Mouse (Mus musculus): ENCODE data around the gene Zc3h12c. TPM values are rescaled to one million over a fixed set of nuclear protein-coding genes. Genes with fewer than 3 reads are reported as not detected.

The Zc3h12c gene
- total RNA-seq, 4 experiments from 2014 or later: 10.6 to 14.2 (median 11.4) TPM

DNA sequence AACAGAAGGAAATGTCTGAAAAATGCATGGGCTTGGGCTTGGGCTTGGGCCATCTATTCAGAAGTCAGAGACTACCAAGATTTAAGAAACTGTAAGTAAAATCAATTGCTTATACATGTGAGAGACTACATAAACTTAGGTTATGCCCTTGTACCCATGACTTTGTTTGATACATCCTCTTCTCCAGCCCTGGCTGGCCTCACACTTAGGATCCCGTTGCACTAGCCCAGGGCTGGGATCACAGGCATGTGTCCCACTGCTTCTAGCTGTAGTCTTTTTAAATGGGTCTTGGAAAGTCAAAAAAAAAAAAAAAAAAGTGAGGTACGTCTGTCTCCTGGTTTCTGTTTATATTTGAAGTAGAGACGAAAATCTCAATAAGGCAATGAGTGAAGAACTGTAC lies 1.3 kb downstream of the Zc3h12c start:
- DNase-seq (ENCODE audit: low spot score in 2 of 2): no peak

DNA sequence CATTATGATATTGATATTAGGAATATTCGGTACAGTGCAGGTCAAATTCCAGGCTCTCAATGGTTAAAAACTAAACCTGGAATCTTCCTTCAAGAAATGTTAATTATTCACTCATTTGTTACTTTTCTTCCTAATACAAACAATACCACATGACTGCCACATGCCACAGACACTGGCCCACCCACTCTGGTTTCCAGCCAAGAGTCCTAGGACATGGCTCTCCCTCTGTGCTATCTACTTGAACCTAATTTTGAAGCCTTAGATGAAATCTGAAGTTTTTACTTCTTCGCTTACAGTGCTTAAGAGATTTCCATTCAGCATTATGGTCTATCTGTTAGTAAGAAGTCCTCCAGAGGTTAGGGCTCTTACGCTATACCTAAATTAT lies 2.7 kb downstream of the Zc3h12c start:
- DNase-seq (ENCODE audit: low spot score in 2 of 2): no peak

GRCm38 (mm10) chr9:52165076-52165705 lies 3.2 kb downstream of the Zc3h12c start:
- DNase-seq (ENCODE audit: low spot score in 2 of 2): no peak

DNA sequence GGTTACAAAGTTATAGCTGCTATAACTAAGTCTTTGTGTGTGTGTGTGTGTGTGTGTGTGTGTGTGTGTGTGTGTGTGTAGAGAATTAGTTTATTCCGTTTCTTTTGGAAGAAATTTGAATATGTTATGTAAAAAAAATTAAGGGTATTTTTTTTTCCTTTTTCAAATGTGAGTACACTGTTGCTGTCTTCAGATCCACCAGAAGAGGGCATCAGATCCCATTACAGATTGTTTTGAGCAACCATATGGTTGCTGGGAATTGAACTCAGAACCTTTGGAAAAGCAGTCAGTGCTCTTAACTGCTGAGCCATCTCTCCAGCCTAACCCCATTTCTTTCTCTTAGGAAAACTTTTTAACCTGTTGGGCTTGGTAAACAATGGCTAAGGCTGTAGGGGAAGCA lies 7.9 kb downstream of the Zc3h12c start:
- no peak for DNase-seq (ENCODE audit: low spot score in 2 of 2)

DNA sequence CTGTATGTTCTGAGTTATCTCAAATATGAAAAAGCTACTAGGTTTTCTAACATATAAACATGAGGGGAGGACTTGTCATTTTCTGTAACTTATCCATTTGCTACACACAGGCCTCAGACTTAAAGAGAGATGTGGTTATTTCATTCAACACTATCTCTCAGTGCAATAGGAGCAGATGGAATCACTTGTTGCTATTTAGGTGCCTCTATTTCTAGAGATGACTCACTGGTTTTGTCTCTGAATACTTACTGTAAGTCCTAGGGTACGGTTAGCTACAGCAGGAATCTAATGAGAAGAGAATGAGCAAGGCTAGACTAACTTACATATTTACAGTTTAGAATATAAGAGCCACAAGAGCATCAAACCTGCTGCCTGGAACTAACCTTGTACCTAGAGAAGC lies 9.8 kb downstream of the Zc3h12c start:
- no peak for DNase-seq (ENCODE audit: low spot score in 2 of 2)

- no peak for DNase-seq (ENCODE audit: low spot score in 2 of 2)
These were observed 13.0 kb downstream of the Zc3h12c start for GRCm38 (mm10) chr9:52155417-52155816.

GRCm38 (mm10) chr9:52154253-52154652 lies 14.1 kb downstream of the Zc3h12c start:
- DNase-seq (ENCODE audit: low spot score in 2 of 2): no peak

- no peak for DNase-seq (ENCODE audit: low spot score in 2 of 2)
These were observed 16.1 kb downstream of the Zc3h12c start for GRCm38 (mm10) chr9:52152076-52152826.

DNA sequence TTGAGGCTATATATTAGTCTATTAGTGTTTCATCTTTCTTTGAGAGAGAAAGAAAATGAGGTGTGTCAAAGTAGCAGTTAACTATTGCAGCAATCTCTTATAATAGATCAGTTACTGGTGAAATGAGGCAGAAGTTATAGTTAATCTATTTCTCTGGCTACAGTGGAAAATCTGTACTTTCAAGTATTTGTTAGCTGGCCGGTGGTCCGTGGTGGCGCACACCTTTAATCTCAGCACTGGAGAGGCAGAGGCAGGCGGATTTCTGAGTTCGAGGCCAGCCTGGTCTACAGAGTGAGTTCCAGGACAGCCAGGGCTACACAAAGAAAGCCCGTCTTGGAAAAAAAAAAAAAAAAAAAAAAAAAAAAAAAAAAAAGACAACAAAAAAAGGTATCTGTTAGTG lies 18.6 kb downstream of the Zc3h12c start:
- DNase-seq (ENCODE audit: low spot score in 2 of 2): no peak

DNA sequence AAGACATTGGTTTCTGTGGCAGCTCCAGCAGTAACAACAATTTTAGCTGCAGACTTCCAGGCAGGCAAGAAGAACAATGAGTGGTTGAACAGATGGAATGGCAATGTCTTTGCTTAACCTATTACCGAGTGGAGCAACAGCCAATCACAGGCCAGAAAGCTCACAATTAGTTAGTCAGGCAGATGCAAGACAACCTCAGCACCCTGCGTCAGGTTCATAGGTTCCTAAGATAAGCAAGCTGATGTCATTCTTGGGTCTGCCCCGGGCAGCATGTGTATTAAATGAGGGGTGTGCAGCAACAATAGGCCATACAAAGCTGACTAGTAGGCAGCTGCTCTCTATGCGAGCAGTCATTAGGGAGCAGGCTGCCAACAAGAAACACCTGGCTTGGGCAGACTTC lies 19.1 kb downstream of the Zc3h12c start:
- no peak for DNase-seq (ENCODE audit: low spot score in 2 of 2)

- no peak for DNase-seq (ENCODE audit: low spot score in 2 of 2)
These were observed 19.5 kb downstream of the Zc3h12c start for GRCm38 (mm10) chr9:52148831-52149230.

- no peak for DNase-seq (ENCODE audit: low spot score in 2 of 2)
These were observed 20.1 kb downstream of the Zc3h12c start for GRCm38 (mm10) chr9:52148311-52148710.

DNA sequence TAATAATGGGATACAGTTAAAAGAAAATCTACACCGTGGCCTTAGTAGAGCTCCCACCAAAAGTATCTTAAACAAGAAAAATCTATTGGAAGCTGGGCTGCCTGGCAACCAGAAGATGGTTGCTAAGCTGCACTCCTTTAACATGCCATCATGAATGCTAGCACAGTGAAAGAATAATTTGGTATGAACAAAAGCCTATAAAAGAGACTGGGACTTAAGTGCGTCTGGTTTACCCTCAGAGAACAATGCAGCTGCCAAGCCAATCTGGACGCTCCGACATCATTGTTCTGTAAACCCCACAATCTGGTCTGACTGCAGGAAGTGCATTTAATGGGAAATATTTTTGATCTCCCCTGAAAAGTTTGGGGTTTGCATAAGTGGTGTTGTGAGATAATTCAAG lies 22.1 kb downstream of the Zc3h12c start:
- peak in 1 of 2 experiments; percentile 20 for DNase-seq (ENCODE audit: low spot score in 2 of 2)

DNA sequence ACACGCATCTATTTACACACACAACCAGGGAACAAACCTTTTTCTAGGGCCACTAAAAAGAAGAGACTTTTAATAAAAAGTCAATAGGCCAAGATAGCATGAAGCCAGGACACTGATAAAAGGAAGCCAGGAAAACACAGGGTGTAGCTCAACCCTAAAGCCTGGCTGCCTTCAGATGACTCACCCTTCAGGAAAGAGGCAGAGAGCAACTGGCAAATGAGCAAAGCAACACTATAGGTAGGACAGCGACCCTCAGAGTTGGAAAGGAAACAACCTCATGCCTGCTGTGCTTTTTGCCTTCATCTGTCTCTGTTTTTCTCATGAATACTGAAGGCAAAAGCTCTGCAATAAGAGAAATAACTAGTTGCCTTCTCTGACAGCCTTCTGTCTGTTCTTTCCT lies 35.6 kb downstream of the Zc3h12c start:
- DNase-seq (ENCODE audit: low spot score in 2 of 2): no peak

DNA sequence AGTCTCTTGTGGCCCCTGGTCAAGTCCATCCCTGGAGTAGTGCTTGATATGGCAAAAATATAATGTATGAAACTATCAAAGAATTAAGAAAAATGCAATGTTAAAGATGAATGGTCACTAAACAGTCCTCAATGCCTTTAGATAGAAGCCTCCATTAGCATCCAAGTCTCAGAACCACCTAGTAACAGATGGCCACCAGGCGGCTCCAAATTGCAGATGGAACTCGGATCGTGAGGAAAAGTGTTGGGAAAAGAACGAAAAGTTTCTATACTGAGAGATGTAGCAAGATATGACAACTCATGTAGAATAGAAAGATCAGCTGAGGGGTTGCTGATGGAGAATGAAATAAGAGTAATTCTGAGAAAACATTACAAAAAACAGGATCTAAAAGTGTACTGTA lies 38.0 kb downstream of the Zc3h12c start:
- no peak for DNase-seq (ENCODE audit: low spot score in 2 of 2)

GRCm38 (mm10) chr9:52125225-52125624 lies 43.1 kb downstream of the Zc3h12c start:
- DNase-seq (ENCODE audit: low spot score in 2 of 2): no peak

DNA sequence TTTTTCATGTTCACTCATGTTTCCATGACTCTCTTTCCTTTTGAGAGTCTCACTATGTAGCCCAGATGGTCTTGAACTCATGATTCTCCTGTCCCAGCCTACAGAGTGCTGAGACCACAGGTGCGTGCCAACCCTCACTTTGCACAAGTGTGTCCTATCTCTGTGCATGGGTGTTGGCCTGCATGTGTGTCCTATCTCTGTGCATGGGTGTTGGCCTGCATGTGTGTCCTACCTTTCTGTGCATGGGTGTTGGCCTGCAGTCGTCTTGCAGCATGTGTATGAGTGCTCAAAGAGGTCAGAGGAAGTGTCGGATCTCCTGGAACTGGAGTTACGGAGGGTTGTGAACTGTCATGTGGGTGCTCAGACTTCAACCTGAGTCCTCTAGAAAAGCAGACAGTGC lies 49.2 kb downstream of the Zc3h12c start:
- DNase-seq (ENCODE audit: low spot score in 2 of 2): no peak

- no peak for DNase-seq (ENCODE audit: low spot score in 2 of 2)
These were observed 55.3 kb downstream of the Zc3h12c start for GRCm38 (mm10) chr9:52113091-52113490.

- no peak for DNase-seq (ENCODE audit: low spot score in 2 of 2)
These were observed 57.6 kb downstream of the Zc3h12c start for GRCm38 (mm10) chr9:52110738-52111137.

DNA sequence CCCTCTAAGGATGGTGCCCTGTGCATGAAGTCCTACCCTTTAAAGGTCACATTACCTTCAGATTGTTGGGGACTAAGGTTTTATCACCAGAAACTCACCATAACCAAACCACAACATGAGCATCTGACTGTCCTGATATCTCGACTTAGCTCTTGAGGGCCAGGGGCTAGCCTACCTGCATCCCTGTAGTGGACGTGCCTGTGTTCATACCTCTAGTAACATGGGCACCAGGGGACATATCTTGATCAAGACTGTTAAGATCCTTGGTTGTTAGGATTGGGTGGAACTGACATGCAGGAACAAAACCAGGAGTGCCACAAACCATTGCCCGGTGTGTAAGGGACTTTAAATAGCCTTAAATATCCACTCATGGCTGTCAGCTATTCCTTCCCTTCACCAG lies 61.2 kb downstream of the Zc3h12c start:
- DNase-seq (ENCODE audit: low spot score in 2 of 2): no peak

- DNase-seq (ENCODE audit: low spot score in 2 of 2): no peak
These were observed 62.9 kb downstream of the Zc3h12c start for GRCm38 (mm10) chr9:52105423-52105822.

- no peak for DNase-seq (ENCODE audit: low spot score in 2 of 2)
These were observed 64.2 kb downstream of the Zc3h12c start for GRCm38 (mm10) chr9:52104225-52104615.

Data from layer of hippocampus, adult 8-10 months (tissue).